Mouse (Mus musculus): ENCODE data around the gene Fam71f2.

Fam71f2 gene

DNA sequence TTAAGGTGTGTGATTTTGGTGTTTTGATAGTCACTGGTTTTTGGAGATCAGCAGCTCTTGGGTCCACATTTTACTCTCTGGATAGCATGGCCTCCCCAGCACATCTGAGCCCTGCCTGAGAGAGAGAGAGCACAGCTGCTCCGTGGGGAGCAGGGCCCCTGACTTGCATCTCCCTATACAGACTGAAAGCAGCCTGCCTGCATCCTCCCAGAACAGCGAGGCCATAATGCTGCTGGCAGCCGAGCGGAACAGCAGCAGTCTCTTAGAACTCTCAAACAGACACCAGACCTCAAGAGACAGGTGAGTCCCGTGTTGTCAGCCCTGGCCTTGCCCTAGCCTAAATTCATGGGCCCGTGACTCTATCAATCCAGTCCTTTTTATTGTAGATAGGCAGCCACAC lies 8.1 kb downstream of the Fam71f2 start:
- peaks cover 28% of the 10 kb centered on the region for H3K27me3 ChIP-seq (ENCODE audit: insufficient read depth, low read length)
- no peaks in the 10 kb centered on the region for H3K9me3 ChIP-seq (ENCODE audit: low read length)
- H3K36me3 ChIP-seq (ENCODE audit: insufficient read depth, low read length), result no peaks in the 10 kb centered on the region
- TF ChIP-seq NANOG (IDR thresholded peaks at IDR 0.05; ENCODE audit: borderline replicate concordance, low read length), result no peak
- TF ChIP-seq CTCF (conservative IDR thresholded peaks at IDR 0.05; ENCODE audit: low read length), result no peak
- no peak for TF ChIP-seq POU5F1 (IDR thresholded peaks at IDR 0.05; ENCODE audit: borderline replicate concordance, low read length)
- H3K4me3 ChIP-seq (replicated peaks; ENCODE audit: low read length), result no peak overlapping the region
- 0 out of 2 replicates have a peak, but pooled peaks cover 10% of the 10 kb centered on the region for H3K4me1 ChIP-seq (replicated peaks; ENCODE audit: low read depth, low read length)

DNA sequence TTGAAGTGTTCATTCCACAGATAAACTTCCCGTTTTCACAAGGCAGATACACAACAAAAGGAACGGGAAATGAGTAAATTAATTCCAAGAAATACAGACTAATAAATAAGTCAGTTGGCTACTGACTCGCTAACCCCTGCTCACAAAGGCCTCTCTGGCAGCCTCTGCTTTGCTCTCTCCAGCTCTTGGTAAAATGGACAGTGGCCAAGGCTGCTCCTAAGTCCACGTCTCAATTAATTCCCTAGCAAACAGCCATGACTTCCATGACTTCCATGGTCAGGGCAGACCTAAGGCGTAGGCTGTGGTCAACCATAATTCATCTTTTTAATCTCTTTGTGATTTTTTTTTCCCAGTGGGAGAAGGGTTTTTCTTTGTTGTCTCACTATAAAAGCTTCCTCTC lies 8.6 kb downstream of the Fam71f2 start:
- Histone ChIP-seq H3K9me3 (ENCODE audit: low read length) (no peaks in the 10 kb centered on the region), H3K4me1 (replicated peaks; ENCODE audit: low read depth, low read length) (0 out of 2 replicates have a peak, but pooled peaks cover 10% of the 10 kb centered on the region), H3K36me3 (ENCODE audit: insufficient read depth, low read length) (no peaks in the 10 kb centered on the region), H3K27me3 (ENCODE audit: insufficient read depth, low read length) (peaks cover 28% of the 10 kb centered on the region), H3K4me3 (replicated peaks; ENCODE audit: low read length) (no peak overlapping the region)
- TF ChIP-seq CTCF (conservative IDR thresholded peaks at IDR 0.05; ENCODE audit: low read length) (no peak), NANOG (IDR thresholded peaks at IDR 0.05; ENCODE audit: borderline replicate concordance, low read length) (no peak), POU5F1 (IDR thresholded peaks at IDR 0.05; ENCODE audit: borderline replicate concordance, low read length) (no peak)

DNA sequence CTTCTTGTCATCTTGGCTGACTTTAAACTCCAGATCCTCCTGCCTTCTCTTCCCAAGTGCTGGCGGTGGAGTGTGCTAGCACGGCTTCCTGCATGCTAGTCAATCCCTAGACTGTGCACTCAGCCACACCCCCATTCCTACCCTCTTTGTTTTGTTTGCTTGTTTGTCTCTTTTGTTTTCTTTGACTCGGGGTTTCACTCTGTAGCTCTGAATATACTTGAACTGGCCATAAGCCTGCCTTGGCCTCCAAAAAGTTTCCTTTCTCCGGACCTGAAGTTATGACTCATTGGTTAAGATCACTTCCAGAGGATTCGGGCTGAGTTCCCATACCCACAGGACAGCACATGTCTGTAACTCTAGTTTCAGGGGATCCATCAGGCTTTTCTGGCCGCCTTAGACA lies 9.3 kb downstream of the Fam71f2 start:
- Histone ChIP-seq H3K4me1 (replicated peaks; ENCODE audit: low read depth, low read length) (0 out of 2 replicates have a peak, but pooled peaks cover 8% of the 10 kb centered on the region), H3K9me3 (ENCODE audit: low read length) (no peaks in the 10 kb centered on the region), H3K36me3 (ENCODE audit: insufficient read depth, low read length) (no peaks in the 10 kb centered on the region), H3K27me3 (ENCODE audit: insufficient read depth, low read length) (peaks cover 28% of the 10 kb centered on the region), H3K4me3 (replicated peaks; ENCODE audit: low read length) (no peak overlapping the region)
- TF ChIP-seq POU5F1 (IDR thresholded peaks at IDR 0.05; ENCODE audit: borderline replicate concordance, low read length) (no peak), CTCF (conservative IDR thresholded peaks at IDR 0.05; ENCODE audit: low read length) (no peak), NANOG (IDR thresholded peaks at IDR 0.05; ENCODE audit: borderline replicate concordance, low read length) (no peak)

DNA sequence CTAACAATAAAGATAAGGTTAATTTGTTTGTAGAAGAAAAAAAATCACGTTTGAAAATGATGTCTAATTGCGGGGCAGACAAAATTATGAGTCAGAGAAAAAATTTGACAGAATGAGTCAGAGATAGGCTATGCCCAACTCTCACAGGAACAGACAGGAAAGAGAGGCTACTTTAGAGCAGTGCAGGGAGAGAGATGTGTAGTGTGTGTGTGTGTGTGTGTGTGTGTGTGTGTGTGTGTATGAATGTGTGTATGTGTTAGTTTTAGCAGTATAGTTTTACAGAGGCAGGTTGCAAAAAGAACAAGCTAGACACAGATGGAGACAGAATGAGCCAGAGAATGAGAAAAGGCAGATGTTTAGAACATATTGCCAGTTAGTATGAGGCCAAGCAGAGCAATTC lies 19.7 kb downstream of the Fam71f2 start:
- TF ChIP-seq POU5F1 (IDR thresholded peaks at IDR 0.05; ENCODE audit: borderline replicate concordance, low read length) (no peak), CTCF (conservative IDR thresholded peaks at IDR 0.05; ENCODE audit: low read length) (no peak), NANOG (IDR thresholded peaks at IDR 0.05; ENCODE audit: borderline replicate concordance, low read length) (no peak)
- Histone ChIP-seq H3K4me3 (replicated peaks; ENCODE audit: low read length) (no peak overlapping the region), H3K27me3 (ENCODE audit: insufficient read depth, low read length) (0 out of 2 replicates have a peak, but pooled peaks cover 8% of the 10 kb centered on the region), H3K36me3 (ENCODE audit: insufficient read depth, low read length) (no peaks in the 10 kb centered on the region), H3K4me1 (replicated peaks; ENCODE audit: low read depth, low read length) (peaks cover 18% of the 10 kb centered on the region), H3K9me3 (ENCODE audit: low read length) (no peaks in the 10 kb centered on the region)

DNA sequence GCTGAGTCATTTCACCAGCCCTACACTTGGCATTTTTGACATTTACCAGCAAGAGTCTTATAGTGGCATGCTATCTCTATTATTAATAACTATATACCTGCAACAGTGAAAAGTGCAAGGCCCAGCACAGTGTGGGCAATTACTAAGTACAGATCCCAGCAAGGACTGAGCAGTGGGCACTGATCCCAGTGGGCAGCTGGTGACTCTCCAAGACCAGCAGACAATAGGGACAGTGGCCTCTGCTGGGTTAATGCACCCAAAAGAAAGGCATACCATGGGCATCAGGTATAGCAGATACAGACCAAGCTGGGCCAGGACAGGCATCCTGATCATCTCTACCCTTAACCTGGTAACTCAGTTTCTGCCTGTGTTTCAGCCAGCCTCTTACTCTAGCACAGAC lies 23.9 kb downstream of the Fam71f2 start:
- TF ChIP-seq CTCF (conservative IDR thresholded peaks at IDR 0.05; ENCODE audit: low read length), result no peak
- no peak for TF ChIP-seq NANOG (IDR thresholded peaks at IDR 0.05; ENCODE audit: borderline replicate concordance, low read length)
- no peak for TF ChIP-seq POU5F1 (IDR thresholded peaks at IDR 0.05; ENCODE audit: borderline replicate concordance, low read length)
- Histone ChIP-seq H3K27me3 (ENCODE audit: insufficient read depth, low read length) (0 out of 2 replicates have a peak, but pooled peaks cover 8% of the 10 kb centered on the region), H3K36me3 (ENCODE audit: insufficient read depth, low read length) (no peaks in the 10 kb centered on the region), H3K9me3 (ENCODE audit: low read length) (no peaks in the 10 kb centered on the region), H3K4me1 (replicated peaks; ENCODE audit: low read depth, low read length) (peaks cover 4% of the 10 kb centered on the region; the same call in 1 of the 2 replicates), H3K4me3 (replicated peaks; ENCODE audit: low read length) (no peak overlapping the region)

DNA sequence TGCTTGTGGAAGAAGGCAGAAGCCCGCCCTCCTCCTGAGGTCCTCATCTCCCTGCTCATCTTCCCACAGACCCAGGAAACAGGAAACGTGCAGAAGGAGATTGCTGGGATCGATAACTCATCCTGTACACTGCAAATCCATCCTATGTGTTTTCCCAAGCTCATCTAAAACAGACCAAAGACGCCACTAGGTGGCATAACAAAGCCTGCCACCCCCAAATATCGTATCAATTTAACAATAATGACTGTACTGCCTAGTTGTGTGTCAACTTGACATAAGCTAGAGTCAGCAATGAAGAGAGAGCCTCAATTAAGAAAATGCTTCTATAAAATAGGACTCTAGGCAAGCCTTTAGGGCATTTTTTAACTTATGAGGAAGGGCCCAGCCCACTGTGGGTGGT lies 24.3 kb downstream of the Fam71f2 start:
- H3K9me3 ChIP-seq (ENCODE audit: low read length), result no peaks in the 10 kb centered on the region
- H3K4me3 ChIP-seq (replicated peaks; ENCODE audit: low read length), result no peak overlapping the region
- peak; percentile 28; the same call in 1 of the 2 replicates for TF ChIP-seq CTCF (conservative IDR thresholded peaks at IDR 0.05; ENCODE audit: low read length)
- TF ChIP-seq POU5F1 (IDR thresholded peaks at IDR 0.05; ENCODE audit: borderline replicate concordance, low read length), result no peak

DNA sequence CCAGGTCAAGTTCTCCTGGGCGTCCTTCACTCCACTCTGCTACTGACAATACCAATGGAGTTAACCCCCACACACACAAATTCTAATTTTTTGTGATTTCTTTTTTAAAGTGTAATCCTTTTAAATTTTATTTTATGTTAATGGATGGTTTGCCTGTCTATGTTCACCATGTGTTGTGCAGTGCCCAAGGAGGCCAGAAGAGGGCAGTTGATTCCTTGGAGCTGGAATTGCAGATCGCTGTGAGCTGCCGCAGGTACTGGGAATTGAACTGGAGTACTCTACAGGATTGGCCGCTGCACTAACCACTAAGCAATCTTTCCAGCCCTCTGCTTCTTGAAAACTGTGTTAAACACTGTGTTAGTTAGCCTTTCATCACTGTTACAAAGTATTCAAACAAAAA lies 26.1 kb downstream of the Fam71f2 start:
- TF ChIP-seq NANOG (IDR thresholded peaks at IDR 0.05; ENCODE audit: borderline replicate concordance, low read length) (no peak), CTCF (conservative IDR thresholded peaks at IDR 0.05; ENCODE audit: low read length) (peak; percentile 71)
- no peaks in the 10 kb centered on the region for H3K36me3 ChIP-seq (ENCODE audit: insufficient read depth, low read length)
- no peak overlapping the region for H3K4me3 ChIP-seq (replicated peaks; ENCODE audit: low read length)
- H3K27me3 ChIP-seq (ENCODE audit: insufficient read depth, low read length), result 0 out of 2 replicates have a peak, but pooled peaks cover 6% of the 10 kb centered on the region
- H3K9me3 ChIP-seq (ENCODE audit: low read length), result no peaks in the 10 kb centered on the region
- H3K4me1 ChIP-seq (replicated peaks; ENCODE audit: low read depth, low read length), result peaks cover 14% of the 10 kb centered on the region

More for the DNA sequence above, 24.3 kb downstream of the Fam71f2 start:
- H3K4me1 ChIP-seq (replicated peaks; ENCODE audit: low read depth, low read length), result peaks cover 7% of the 10 kb centered on the region
- 0 out of 2 replicates have a peak, but pooled peaks cover 8% of the 10 kb centered on the region for H3K27me3 ChIP-seq (ENCODE audit: insufficient read depth, low read length)
- no peaks in the 10 kb centered on the region for H3K36me3 ChIP-seq (ENCODE audit: insufficient read depth, low read length)

DNA sequence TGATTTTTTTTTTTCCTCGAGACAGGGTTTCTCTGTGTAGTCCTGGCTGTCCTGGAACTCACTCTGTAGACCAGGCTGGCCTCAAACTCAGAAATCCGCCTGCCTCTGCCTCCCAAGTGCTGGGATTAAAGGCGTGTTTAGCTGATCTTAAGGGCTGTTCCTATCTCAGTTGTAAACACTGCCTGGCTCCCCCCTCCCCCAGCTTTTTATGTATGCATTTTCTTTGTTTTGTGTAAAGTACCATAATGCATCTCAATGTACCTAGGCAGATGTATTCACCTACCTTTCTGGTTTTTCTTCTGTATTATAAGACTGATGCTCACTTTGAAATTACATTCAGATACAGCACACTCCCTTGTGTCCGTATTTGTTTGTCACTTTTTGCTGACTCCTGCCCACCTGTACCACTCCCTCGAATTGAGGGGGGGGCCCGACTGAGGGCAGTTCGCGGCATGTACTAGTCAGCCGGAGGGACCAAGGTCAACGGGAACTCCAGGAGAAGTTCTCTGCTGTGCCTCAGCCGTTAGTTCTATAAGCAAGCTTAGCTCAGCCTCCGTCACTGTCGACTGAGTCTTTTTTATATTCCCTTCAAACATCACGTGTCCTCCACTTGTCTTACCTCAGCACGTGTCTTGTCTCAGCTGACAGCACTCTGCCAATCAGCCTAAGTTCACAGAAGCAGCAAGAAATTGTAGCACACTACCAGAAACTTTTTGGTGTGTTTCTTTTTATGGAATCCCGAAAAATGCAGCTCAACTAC lies 29.6 kb downstream of the Fam71f2 start:
- no peaks in the 10 kb centered on the region for H3K36me3 ChIP-seq (ENCODE audit: insufficient read depth, low read length)
- H3K4me3 ChIP-seq (replicated peaks; ENCODE audit: low read length), result no peak overlapping the region
- no peaks in the 10 kb centered on the region for H3K9me3 ChIP-seq (ENCODE audit: low read length)
- TF ChIP-seq NANOG (IDR thresholded peaks at IDR 0.05; ENCODE audit: borderline replicate concordance, low read length), result no peak
- no peaks in the 10 kb centered on the region for H3K27me3 ChIP-seq (ENCODE audit: insufficient read depth, low read length)
- peaks cover 14% of the 10 kb centered on the region for H3K4me1 ChIP-seq (replicated peaks; ENCODE audit: low read depth, low read length)
